Mouse (Mus musculus) thymus, adult 2 months (tissue): ENCODE measurements at regions not wholly inside any gene's neighbourhood (a gene's known extent, or its start where the extent isn't known, plus 50 kb on each side); places are given as distances from the start of the nearest gene placed in this dataset.

Experiments
- DNase-seq: peaks from one replicate; pipeline ENCODE4 v3.0.0; 2021
- H3K27ac ChIP-seq: fragments of 200-500 bp; 2 replicates; pipeline ENCODE4 v1.5.1; 2012; ENCODE audit warnings: low read length, control low read depth; ENCODE audit not compliant: control insufficient read depth, insufficient read depth
- H3K27me3 ChIP-seq: fragments of 200-500 bp; 2 replicates; pipeline ENCODE4 v1.6.1; 2012; ENCODE audit warnings: mild to moderate bottlenecking, low read length, moderate library complexity, mixed read lengths; ENCODE audit not compliant: control insufficient read depth, insufficient read depth
- H3K36me3 ChIP-seq: fragments of 200-500 bp; 2 replicates; pipeline ENCODE4 v1.6.1; 2012; ENCODE audit warnings: mild to moderate bottlenecking, low read length, moderate library complexity; ENCODE audit not compliant: control insufficient read depth, insufficient read depth
- H3K4me1 ChIP-seq: fragments of 200-500 bp; replicated peaks from 2 replicates; pipeline ENCODE4 v1.6.1; 2012; ENCODE audit warnings: low read length; ENCODE audit not compliant: control insufficient read depth, insufficient read depth
- H3K4me3 ChIP-seq: fragments of 200-500 bp; 2 replicates; pipeline ENCODE4 v1.5.1; 2012; ENCODE audit warnings: mild to moderate bottlenecking, low read length, control low read depth, moderate library complexity; ENCODE audit not compliant: control insufficient read depth, insufficient read depth
- CTCF ChIP-seq: fragments of 200-500 bp; IDR thresholded peaks from 2 replicates; pipeline ENCODE4 v1.5.1; 2012; ENCODE audit warnings: mild to moderate bottlenecking, control low read depth, low read length, moderate library complexity, borderline replicate concordance; ENCODE audit not compliant: control insufficient read depth, poor library complexity, insufficient read depth; ENCODE audit errors: extremely low read depth
- POLR2A ChIP-seq: fragments of 200-500 bp; IDR thresholded peaks from 2 replicates; pipeline ENCODE4 v1.6.1; 2012; ENCODE audit warnings: mild to moderate bottlenecking, low read length, control low read depth, moderate library complexity; ENCODE audit not compliant: control insufficient read depth, poor library complexity, insufficient read depth; ENCODE audit errors: extremely low read depth
- WGBS: fragments of 180-500 bp; shearing (Covaris S2); methylation state at CpG from one replicate; pipeline ENCODE4 v1.1.7; 2018; 5-methylcytosine and 5-hydroxymethylcytosine counted together

DNA sequence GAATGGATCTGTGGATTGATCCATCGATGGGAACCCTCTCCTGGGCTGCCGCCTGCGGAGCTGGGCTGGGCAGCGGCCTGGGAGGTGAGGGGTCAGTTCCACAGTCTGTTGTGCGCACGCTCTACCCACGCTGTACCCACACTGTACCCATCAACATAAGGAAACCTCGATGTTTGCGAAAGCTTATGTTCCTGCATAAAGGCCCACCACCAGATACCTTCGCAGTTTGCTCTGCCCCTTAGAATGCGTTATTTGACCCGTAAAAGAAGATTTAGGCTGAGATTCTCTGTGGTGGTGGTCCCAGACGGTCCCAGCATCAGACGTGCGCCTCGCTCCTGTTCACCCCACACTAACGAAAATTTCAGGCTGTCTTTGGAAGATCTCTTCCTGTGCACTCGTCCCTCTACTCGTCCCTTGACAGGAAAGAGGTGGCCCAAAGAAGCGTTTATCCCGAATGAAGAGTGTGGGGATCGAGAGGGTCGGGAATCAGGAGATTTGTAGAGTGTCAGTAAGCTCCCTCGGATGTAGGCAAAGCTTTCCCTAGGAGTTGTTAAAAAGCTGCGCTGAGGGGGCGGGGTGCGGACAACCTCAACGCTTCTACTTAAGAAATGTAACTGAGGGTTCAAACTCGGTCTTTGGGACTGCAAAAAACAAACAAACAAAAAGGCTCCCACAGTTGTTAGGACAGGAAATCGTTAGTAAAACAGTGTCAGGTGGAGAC, 123.9 kb downstream of the Tmem161b start:
- H3K36me3 ChIP-seq: no peaks in the 10 kb centered on the region
- H3K27me3 ChIP-seq: peaks cover 22% of the 10 kb centered on the region
- H3K27ac ChIP-seq: no peak overlapping the region
- WGBS: 8% methylated on average over 30 of the region's 30 CpGs
- H3K4me3 ChIP-seq: no peak overlapping the region
- TF ChIP-seq POLR2A: no peak
- no peak for TF ChIP-seq CTCF
- H3K4me1 ChIP-seq: peaks cover 7% of the 10 kb centered on the region; the same call in 1 of the 2 replicates
- DNase-seq: no peak

DNA sequence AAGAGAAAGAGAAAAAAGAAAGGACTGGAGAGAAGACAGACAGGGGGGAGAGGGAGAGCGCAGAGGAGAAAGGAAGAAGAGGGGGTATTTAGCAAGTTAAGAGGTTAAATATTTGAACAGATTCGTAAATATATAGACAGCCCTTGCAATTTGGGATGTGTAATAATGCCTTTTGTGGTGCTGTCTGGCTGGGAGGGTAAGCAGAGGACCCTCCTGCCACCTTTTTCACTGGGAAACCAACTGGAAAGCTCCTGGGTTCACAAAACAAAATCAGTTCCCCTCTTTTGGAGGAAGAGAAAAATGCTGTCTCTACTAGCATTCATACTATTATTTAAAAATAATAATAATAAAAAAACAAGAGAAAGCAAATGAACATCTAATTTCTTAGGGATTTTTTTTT, 124.5 kb downstream of the Tmem161b start:
- 22% methylated on average over 2 of the region's 2 CpGs for WGBS
- Histone ChIP-seq H3K27me3 (peaks cover 22% of the 10 kb centered on the region), H3K27ac (no peak overlapping the region)

GRCm38 (mm10) chr13:84347181-84347913, 125.3 kb downstream of the Tmem161b start:
- Histone ChIP-seq H3K27me3 (peaks cover 22% of the 10 kb centered on the region), H3K4me1 (peaks cover 7% of the 10 kb centered on the region; the same call in 1 of the 2 replicates), H3K36me3 (no peaks in the 10 kb centered on the region), H3K4me3 (no peak overlapping the region), H3K27ac (no peak overlapping the region)
- no peak for DNase-seq
- TF ChIP-seq CTCF (no peak), POLR2A (no peak)
- 12% methylated on average over 21 of the region's 21 CpGs for WGBS

More for the DNA sequence above, 124.5 kb downstream of the Tmem161b start:
- no peak for TF ChIP-seq POLR2A
- no peak for TF ChIP-seq CTCF
- Histone ChIP-seq H3K4me3 (no peak overlapping the region), H3K36me3 (no peaks in the 10 kb centered on the region), H3K4me1 (peaks cover 7% of the 10 kb centered on the region; the same call in 1 of the 2 replicates)
- DNase-seq: no peak

GRCm38 (mm10) chr13:84347914-84348700, 126.0 kb downstream of the Tmem161b start:
- WGBS: under 1% methylated on average over 34 of the region's 34 CpGs
- no peak for TF ChIP-seq CTCF
- no peak for TF ChIP-seq POLR2A

GRCm38 (mm10) chr13:84348701-84348975, 126.5 kb downstream of the Tmem161b start:
- no peak overlapping the region for H3K4me3 ChIP-seq
- peaks cover 7% of the 10 kb centered on the region; the same call in 1 of the 2 replicates for H3K4me1 ChIP-seq
- 1% methylated on average over 9 of the region's 9 CpGs for whole genome bisulfite sequencing
- H3K27me3 ChIP-seq: peaks cover 22% of the 10 kb centered on the region
- TF ChIP-seq CTCF (no peak), POLR2A (no peak)
- H3K27ac ChIP-seq: no peak overlapping the region
- no peak for DNase-seq
- no peaks in the 10 kb centered on the region for H3K36me3 ChIP-seq

More at GRCm38 (mm10) chr13:84347914-84348700, 126.0 kb downstream of the Tmem161b start:
- H3K36me3 ChIP-seq: no peaks in the 10 kb centered on the region
- DNase-seq: peak; percentile 76
- H3K27me3 ChIP-seq: peaks cover 22% of the 10 kb centered on the region
- peak overlapping the region; percentile 15 for H3K4me3 ChIP-seq
- no peak overlapping the region for H3K27ac ChIP-seq
- H3K4me1 ChIP-seq: peaks cover 7% of the 10 kb centered on the region; the same call in 1 of the 2 replicates
